Mouse (Mus musculus): ENCODE measurements around the gene Ptprn2.

- TF ChIP-seq CTCF (IDR thresholded peaks at IDR 0.05; ENCODE audit: low read depth, low read length) (no peak), POLR2A (IDR thresholded peaks at IDR 0.05; ENCODE audit: borderline replicate concordance, low read depth, low read length) (no peak)
Measured at GRCm38 (mm10) chr12:116625391-116626281, 140.1 kb downstream of the Ptprn2 start.

Measured in bone marrow macrophage, adult 2 months (primary cell).